Mouse (Mus musculus): Measurements from ENCODE around the gene Cyfip1.

GRCm38 (mm10) chr7:55956054-55956453 is 114.5 kb downstream of the Cyfip1 start:
- TF ChIP-seq GATA1 (IDR thresholded peaks at IDR 0.05; ENCODE audit: low read length) = no peak
- TF ChIP-seq TAL1 (IDR thresholded peaks at IDR 0.05; ENCODE audit: low read length) = no peak
